Mouse (Mus musculus) lung, postnatal 36 days (tissue): ENCODE results near the gene Olfr357.

ENCODE experiments used
- DNase-seq: peaks from one replicate; pipeline ENCODE4 v3.0.0; 2022; ENCODE audit warnings: mixed read lengths

The Olfr357 gene

GRCm38 (mm10) chr2:36993527-36993926 lies at the start of gene Olfr357:
TSS of gene Olfr357 (plus strand) at chr2:36993827.
- DNase-seq = no peak

DNA sequence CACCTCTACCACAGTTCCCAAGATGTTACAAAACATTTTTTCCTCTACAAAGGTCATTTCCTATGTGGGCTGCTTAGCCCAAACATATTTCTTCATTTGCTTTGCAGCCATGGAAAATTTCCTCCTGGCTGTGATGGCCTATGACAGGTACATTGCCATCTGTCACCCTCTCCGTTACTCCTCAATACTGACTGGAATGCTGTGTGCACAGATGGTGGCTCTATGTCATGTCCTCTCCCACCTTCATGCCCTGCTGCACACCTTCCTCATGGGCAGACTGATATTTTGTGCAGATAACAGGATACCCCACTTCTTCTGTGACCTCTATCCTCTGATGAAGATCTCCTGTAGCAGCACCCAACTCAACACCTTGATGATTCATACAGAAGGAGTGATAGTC lies 3.4 kb downstream of the Olfr357 start:
- no peak for DNase-seq

DNA sequence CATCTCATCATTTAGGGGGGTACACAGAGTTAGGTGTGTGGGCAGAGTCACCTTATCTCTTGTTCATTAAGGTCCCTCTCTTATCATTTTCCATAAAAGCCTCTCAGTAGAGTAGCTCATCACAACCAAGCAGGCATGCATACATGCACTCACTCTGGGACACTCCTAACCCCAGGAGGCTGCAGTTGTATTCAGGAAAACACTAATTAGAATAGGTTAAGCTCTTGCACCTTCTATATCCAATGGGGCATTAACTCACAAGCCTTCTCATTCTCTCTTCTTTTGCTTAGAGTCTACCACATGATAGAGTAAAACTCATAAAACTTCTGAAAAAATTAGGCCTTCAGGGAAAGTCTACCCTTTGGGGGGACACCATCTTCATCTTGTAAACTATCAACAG lies 15.6 kb downstream of the Olfr357 start, which contains the start of gene Olfr358:
TSS of gene Olfr358 (minus strand) at position 101 of the 400 bp plus-strand sequence.
- DNase-seq = no peak
